Mouse (Mus musculus) heart, postnatal 0 days (tissue): Measurements from ENCODE around the gene Cldnd2.

Source experiments
- CTCF ChIP-seq: IDR thresholded peaks from 2 replicates; pipeline ENCODE4 v1.5.1; 2016; ENCODE audit warnings: antibody characterized with exemption, control low read depth, low read depth
- EP300 ChIP-seq: IDR thresholded peaks from 2 replicates; pipeline ENCODE4 v1.6.1; 2016; ENCODE audit warnings: antibody characterized with exemption, low read depth

- TF ChIP-seq CTCF (peak; percentile 96), EP300 (no peak)
Observed at GRCm38 (mm10) chr7:43466099-43466694, 25.6 kb downstream of the Cldnd2 start.
